Mouse (Mus musculus): ENCODE data around the gene Atp8a2. TPM values are rescaled to one million over a fixed set of nuclear protein-coding genes. Genes with fewer than 3 reads are reported as not detected.

Atp8a2 gene
- polyA plus RNA-seq, 1 experiment from 2014 or later, result 0.74 TPM

DNA sequence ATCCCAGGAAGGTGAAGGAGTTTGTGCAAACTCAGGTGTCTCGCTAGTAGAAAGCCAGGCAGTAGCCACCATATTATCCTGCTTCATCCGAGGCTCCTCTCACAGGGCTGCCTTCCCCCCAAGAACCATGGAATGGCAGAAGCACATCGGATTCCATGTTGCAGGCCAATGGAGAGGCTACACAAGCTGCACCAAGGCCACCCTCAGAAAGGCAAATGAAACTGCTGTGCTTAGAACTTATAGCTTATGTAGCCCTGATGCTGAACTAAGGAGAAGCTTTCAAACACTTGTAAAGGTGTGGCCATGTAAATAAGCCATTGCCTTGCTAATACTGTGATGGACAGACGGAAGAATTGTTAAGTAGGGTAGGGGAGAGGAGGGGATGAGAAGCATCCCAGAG lies 61.2 kb downstream of the Atp8a2 start:
- H3K27me3 ChIP-seq (ENCODE audit: control insufficient read depth, insufficient read depth, low read length), result no peaks in the 10 kb centered on the region
- no peaks in the 10 kb centered on the region for H3K36me3 ChIP-seq (ENCODE audit: control insufficient read depth, insufficient read depth, low read length)
- no peak overlapping the region for H3K27ac ChIP-seq (ENCODE audit: low read depth, low read length)
- no peaks in the 10 kb centered on the region for H3K4me1 ChIP-seq (ENCODE audit: control insufficient read depth, insufficient read depth, low read length)
- no peaks in the 10 kb centered on the region for H3K9me3 ChIP-seq (ENCODE audit: control insufficient read depth, low read length)
- H3K9ac ChIP-seq (ENCODE audit: low read depth, low read length), result no peak overlapping the region
- H3K4me3 ChIP-seq (ENCODE audit: low read length), result no peak overlapping the region
- ATAC-seq (ENCODE audit: low FRiP score, low TSS enrichment), result no peak
- WGBS, result 85% methylated on average over 4 of the region's 4 CpGs
- H3K4me2 ChIP-seq (replicated peaks; ENCODE audit: low read depth, low read length), result no peak overlapping the region

DNA sequence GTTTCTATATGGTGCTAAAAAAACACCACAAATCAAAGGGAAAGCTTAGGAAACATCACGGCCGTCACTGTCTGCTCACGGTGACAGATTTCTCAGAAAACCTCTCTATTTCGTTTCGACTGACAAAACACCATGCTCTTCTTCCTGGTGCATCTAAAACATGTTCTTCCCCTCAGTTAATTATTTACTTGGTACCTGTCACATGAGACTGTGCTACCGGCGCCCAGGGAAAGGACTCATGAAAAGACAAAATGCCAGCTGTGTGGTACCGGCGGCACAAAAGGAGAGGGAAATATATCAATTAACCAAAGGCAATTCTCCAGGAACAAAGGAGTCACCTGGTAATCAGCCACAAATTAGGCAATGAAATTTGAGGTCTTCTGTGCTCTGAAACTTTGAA lies 62.3 kb downstream of the Atp8a2 start:
- 42% methylated on average over 9 of the region's 9 CpGs for WGBS
- Histone ChIP-seq H3K4me2 (replicated peaks; ENCODE audit: low read depth, low read length) (no peak overlapping the region), H3K4me1 (ENCODE audit: control insufficient read depth, insufficient read depth, low read length) (no peaks in the 10 kb centered on the region), H3K27me3 (ENCODE audit: control insufficient read depth, insufficient read depth, low read length) (no peaks in the 10 kb centered on the region), H3K4me3 (ENCODE audit: low read length) (no peak overlapping the region), H3K9me3 (ENCODE audit: control insufficient read depth, low read length) (no peaks in the 10 kb centered on the region), H3K9ac (ENCODE audit: low read depth, low read length) (no peak overlapping the region), H3K27ac (ENCODE audit: low read depth, low read length) (no peak overlapping the region), H3K36me3 (ENCODE audit: control insufficient read depth, insufficient read depth, low read length) (no peaks in the 10 kb centered on the region)
- no peak for ATAC-seq (ENCODE audit: low FRiP score, low TSS enrichment)

- Histone ChIP-seq H3K4me2 (replicated peaks; ENCODE audit: low read depth, low read length) (no peak overlapping the region), H3K9me3 (ENCODE audit: control insufficient read depth, low read length) (no peaks in the 10 kb centered on the region), H3K27ac (ENCODE audit: low read depth, low read length) (no peak overlapping the region), H3K36me3 (ENCODE audit: control insufficient read depth, insufficient read depth, low read length) (no peaks in the 10 kb centered on the region), H3K27me3 (ENCODE audit: control insufficient read depth, insufficient read depth, low read length) (no peaks in the 10 kb centered on the region), H3K9ac (ENCODE audit: low read depth, low read length) (no peak overlapping the region), H3K4me3 (ENCODE audit: low read length) (no peak overlapping the region), H3K4me1 (ENCODE audit: control insufficient read depth, insufficient read depth, low read length) (no peaks in the 10 kb centered on the region)
- 91% methylated on average over 9 of the region's 9 CpGs for WGBS
- no peak for ATAC-seq (ENCODE audit: low FRiP score, low TSS enrichment)
These were observed 65.6 kb downstream of the Atp8a2 start for GRCm38 (mm10) chr14:60131196-60131876.

- WGBS, result 91% methylated on average over 5 of the region's 5 CpGs
- no peak for ATAC-seq (ENCODE audit: low FRiP score, low TSS enrichment)
These were observed 67.4 kb downstream of the Atp8a2 start for GRCm38 (mm10) chr14:60129564-60129963.

DNA sequence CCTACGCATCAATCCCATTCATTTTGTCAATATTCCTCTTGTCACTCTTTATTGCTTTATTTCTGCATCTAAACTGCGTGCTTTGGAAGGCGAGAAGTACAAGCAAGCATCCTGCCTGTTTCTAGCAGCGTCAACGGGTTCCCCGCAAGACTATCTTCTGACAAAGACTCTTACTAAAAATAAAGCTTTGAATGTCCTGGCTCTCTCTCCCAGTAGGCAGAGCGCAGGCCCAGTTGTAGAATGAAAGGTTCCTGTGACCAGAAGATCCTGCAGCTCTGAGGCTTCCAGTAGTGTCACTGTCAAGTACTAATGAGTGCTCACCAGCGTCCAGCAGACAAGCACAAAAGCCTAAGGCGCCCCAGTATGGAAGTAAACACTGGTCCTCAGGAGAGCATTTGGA lies 71.8 kb downstream of the Atp8a2 start:
- no peak overlapping the region for H3K4me3 ChIP-seq (ENCODE audit: low read length)
- no peaks in the 10 kb centered on the region for H3K4me1 ChIP-seq (ENCODE audit: control insufficient read depth, insufficient read depth, low read length)
- H3K4me2 ChIP-seq (replicated peaks; ENCODE audit: low read depth, low read length), result no peak overlapping the region
- H3K9me3 ChIP-seq (ENCODE audit: control insufficient read depth, low read length), result no peaks in the 10 kb centered on the region
- 89% methylated on average over 9 of the region's 9 CpGs for WGBS
- H3K36me3 ChIP-seq (ENCODE audit: control insufficient read depth, insufficient read depth, low read length), result no peaks in the 10 kb centered on the region
- no peak overlapping the region for H3K9ac ChIP-seq (ENCODE audit: low read depth, low read length)
- no peak for ATAC-seq (ENCODE audit: low FRiP score, low TSS enrichment)
- H3K27me3 ChIP-seq (ENCODE audit: control insufficient read depth, insufficient read depth, low read length), result no peaks in the 10 kb centered on the region
- H3K27ac ChIP-seq (ENCODE audit: low read depth, low read length), result no peak overlapping the region

More at GRCm38 (mm10) chr14:60129564-60129963, 67.4 kb downstream of the Atp8a2 start:
- H3K9ac ChIP-seq (ENCODE audit: low read depth, low read length), result no peak overlapping the region
- no peaks in the 10 kb centered on the region for H3K27me3 ChIP-seq (ENCODE audit: control insufficient read depth, insufficient read depth, low read length)
- H3K4me1 ChIP-seq (ENCODE audit: control insufficient read depth, insufficient read depth, low read length), result no peaks in the 10 kb centered on the region
- no peak overlapping the region for H3K4me2 ChIP-seq (replicated peaks; ENCODE audit: low read depth, low read length)
- H3K27ac ChIP-seq (ENCODE audit: low read depth, low read length), result no peak overlapping the region
- no peak overlapping the region for H3K4me3 ChIP-seq (ENCODE audit: low read length)
- no peaks in the 10 kb centered on the region for H3K36me3 ChIP-seq (ENCODE audit: control insufficient read depth, insufficient read depth, low read length)
- no peaks in the 10 kb centered on the region for H3K9me3 ChIP-seq (ENCODE audit: control insufficient read depth, low read length)

- no peak for ATAC-seq (ENCODE audit: low FRiP score, low TSS enrichment)
- Histone ChIP-seq H3K36me3 (ENCODE audit: control insufficient read depth, insufficient read depth, low read length) (no peaks in the 10 kb centered on the region), H3K4me2 (replicated peaks; ENCODE audit: low read depth, low read length) (no peak overlapping the region), H3K4me3 (ENCODE audit: low read length) (no peak overlapping the region), H3K27ac (ENCODE audit: low read depth, low read length) (no peak overlapping the region), H3K4me1 (ENCODE audit: control insufficient read depth, insufficient read depth, low read length) (no peaks in the 10 kb centered on the region), H3K9me3 (ENCODE audit: control insufficient read depth, low read length) (no peaks in the 10 kb centered on the region), H3K9ac (ENCODE audit: low read depth, low read length) (no peak overlapping the region), H3K27me3 (ENCODE audit: control insufficient read depth, insufficient read depth, low read length) (no peaks in the 10 kb centered on the region)
- 64% methylated on average over 10 of the region's 10 CpGs for WGBS
These were observed 75.4 kb downstream of the Atp8a2 start for GRCm38 (mm10) chr14:60121572-60121971.

DNA sequence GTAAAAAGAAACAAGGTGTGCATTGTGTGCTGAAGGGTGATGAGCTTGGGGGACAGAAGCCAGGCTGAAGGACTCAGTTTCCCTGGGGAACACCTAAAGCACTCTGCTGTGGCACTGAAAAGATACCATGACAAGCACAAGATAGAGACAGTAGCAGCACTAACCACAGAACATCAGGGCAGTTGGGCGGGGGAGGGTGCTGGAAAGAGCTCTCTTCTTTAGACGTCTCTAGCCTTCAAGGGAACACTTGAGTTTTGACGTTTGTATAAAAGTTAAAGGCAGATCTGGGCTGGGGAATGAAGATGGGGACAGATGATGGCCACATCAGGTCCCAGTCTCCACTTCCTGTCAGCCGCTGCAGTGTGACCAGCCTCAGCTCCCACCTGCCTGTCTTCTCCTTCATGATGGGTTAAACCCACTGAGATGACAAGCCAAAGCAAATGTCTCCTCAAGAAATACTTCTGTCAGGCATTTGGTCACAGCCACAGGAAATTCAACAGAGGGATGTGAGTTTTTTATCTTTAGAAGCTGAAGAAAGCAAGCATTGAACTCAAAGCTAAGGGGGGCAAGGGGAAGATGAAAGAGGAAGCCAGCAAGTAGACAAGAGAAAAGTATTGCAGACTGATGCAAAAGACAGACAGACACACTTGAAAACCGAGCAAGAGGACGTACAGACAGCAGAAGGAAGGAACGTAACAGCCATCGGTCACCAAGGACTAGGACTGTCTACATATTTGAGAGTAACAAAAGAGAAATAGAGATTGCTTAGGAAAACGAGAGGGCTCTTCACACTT lies 79.0 kb downstream of the Atp8a2 start:
- no peak overlapping the region for H3K4me2 ChIP-seq (replicated peaks; ENCODE audit: low read depth, low read length)
- H3K4me3 ChIP-seq (ENCODE audit: low read length), result no peak overlapping the region
- H3K27me3 ChIP-seq (ENCODE audit: control insufficient read depth, insufficient read depth, low read length), result no peaks in the 10 kb centered on the region
- H3K9me3 ChIP-seq (ENCODE audit: control insufficient read depth, low read length), result no peaks in the 10 kb centered on the region
- 81% methylated on average over 9 of the region's 9 CpGs for WGBS
- no peak overlapping the region for H3K27ac ChIP-seq (ENCODE audit: low read depth, low read length)
- H3K36me3 ChIP-seq (ENCODE audit: control insufficient read depth, insufficient read depth, low read length), result no peaks in the 10 kb centered on the region
- H3K4me1 ChIP-seq (ENCODE audit: control insufficient read depth, insufficient read depth, low read length), result no peaks in the 10 kb centered on the region
- no peak overlapping the region for H3K9ac ChIP-seq (ENCODE audit: low read depth, low read length)
- no peak for ATAC-seq (ENCODE audit: low FRiP score, low TSS enrichment)

DNA sequence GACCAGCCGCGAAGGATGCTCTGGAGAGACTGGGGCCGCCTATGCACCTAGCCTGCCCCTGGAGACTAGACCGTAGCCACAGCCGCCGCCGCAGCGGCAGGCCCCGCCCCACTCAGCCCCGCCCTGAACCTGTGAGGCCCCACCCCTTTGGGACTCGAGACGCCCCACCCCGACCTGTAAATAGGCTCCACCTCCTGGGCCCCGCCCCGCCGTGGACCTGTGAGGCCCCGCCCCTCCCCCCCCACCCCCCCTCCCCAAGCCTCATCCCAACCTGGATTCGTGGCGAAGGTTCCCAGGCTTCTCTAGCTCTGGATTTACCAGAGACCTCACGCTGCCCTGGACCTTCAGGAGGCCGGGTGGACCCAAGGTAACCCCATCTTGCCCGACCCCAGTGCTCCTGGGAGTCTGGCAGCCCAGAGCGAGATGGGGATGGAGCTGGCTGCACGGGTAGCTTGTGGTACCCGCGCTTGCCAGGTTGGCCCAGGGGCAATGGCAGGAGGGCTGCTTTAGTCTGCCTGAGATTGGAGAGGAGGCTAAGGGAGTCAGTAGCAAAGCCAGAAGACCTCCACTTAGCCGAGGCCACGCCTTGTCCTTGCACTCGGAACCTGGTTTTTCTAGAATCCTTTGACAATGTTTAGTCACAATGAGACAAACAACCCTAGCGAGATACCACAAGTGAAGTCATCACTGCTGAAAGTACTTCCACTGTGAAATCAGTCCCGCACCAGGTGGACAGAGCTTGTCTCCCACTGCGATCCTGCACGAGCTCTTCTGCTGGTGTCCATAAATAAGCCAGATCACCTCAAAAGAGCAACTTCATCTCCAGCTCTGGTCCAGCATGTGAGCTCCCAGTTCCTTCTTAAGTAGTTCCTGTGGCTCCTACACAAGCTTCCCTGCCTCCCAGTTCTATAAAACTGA lies 109.9 kb downstream of the Atp8a2 start:
- Histone ChIP-seq H3K27me3 (ENCODE audit: control insufficient read depth, insufficient read depth, low read length) (no peaks in the 10 kb centered on the region), H3K4me1 (ENCODE audit: control insufficient read depth, insufficient read depth, low read length) (0 out of 2 replicates have a peak, but pooled peaks cover 3% of the 10 kb centered on the region), H3K4me2 (replicated peaks; ENCODE audit: low read depth, low read length) (peak overlapping the region; percentile 68), H3K9me3 (ENCODE audit: control insufficient read depth, low read length) (no peaks in the 10 kb centered on the region), H3K27ac (ENCODE audit: low read depth, low read length) (no peak overlapping the region), H3K36me3 (ENCODE audit: control insufficient read depth, insufficient read depth, low read length) (no peaks in the 10 kb centered on the region), H3K4me3 (ENCODE audit: low read length) (peak overlapping the region; percentile 37), H3K9ac (ENCODE audit: low read depth, low read length) (peak overlapping the region; percentile 32)
- 12% methylated on average over 27 of the region's 33 CpGs for WGBS
- ATAC-seq (ENCODE audit: low FRiP score, low TSS enrichment), result peak; percentile 96
